Mouse (Mus musculus): Measurements from ENCODE around the gene Psmd9.

- TF ChIP-seq CTCF (conservative IDR thresholded peaks at IDR 0.05; ENCODE audit: low read length) (no peak), POU5F1 (IDR thresholded peaks at IDR 0.05; ENCODE audit: borderline replicate concordance, low read length) (no peak), NANOG (IDR thresholded peaks at IDR 0.05; ENCODE audit: borderline replicate concordance, low read length) (no peak)
Observed at GRCm38 (mm10) chr5:123226851-123227250, 57.6 kb downstream of the Psmd9 start.

All from E14TG2a.4 (cell line).